Mouse (Mus musculus): ENCODE measurements around the gene Rras.

The Rras gene

GRCm38 (mm10) chr7:44998501-44998955, 19.2 kb upstream of the Rras start, which contains the start of gene Bcl2l12:
Bcl2l12 (minus strand) TSS chr7:44998712.
- intact Hi-C loops (cut with DNase I) = no loop called here

DNA sequence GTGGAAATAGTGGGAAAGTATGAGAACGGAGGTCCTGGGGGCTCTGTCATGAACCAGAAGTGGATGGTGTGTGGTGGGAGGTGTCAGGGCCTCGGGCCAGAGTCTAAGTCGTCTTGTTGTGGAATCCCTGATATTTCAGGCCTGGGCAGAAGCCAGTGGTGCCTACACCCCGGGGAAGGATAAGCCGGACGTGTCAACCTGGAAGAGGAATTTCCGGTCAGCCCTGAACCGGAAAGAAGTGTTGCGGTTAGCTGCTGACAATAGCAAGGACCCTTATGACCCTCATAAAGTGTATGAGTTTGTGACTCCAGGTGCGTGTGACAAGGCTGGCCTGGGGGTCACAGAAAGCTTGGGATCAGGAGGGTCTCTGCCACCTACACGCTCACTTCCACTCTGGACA, 18.0 kb upstream of the Rras start:
- intact Hi-C loops (cut with DNase I) = no loop called here

GRCm38 (mm10) chr7:45000539-45001114, 17.1 kb upstream of the Rras start:
- intact Hi-C loops (cut with DNase I) = no loop called here

- intact Hi-C loops (cut with DNase I) = no loop called here
Observed at GRCm38 (mm10) chr7:45002440-45002839, 15.3 kb upstream of the Rras start.

DNA sequence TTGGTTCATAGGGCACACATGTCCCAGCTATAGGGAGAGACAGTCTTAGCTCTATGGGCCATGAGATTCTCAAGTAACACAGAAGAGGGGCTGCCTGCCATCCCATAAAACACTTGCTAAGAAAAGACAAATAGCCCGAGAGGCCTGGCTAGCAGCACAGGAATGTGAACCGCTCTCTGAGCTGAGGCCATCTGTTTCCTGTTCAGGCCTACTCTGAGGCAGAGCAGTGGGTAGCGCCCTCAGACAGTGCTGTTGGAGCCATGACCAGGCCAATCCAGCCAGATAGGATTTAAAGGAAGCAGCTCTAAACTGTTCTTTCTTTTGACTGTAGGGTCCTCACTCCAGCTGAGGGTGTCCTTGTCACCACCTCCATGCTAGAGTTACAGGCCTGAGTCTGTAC, 13.2 kb upstream of the Rras start:
- intact Hi-C loops (cut with DNase I) = no loop called here

DNA sequence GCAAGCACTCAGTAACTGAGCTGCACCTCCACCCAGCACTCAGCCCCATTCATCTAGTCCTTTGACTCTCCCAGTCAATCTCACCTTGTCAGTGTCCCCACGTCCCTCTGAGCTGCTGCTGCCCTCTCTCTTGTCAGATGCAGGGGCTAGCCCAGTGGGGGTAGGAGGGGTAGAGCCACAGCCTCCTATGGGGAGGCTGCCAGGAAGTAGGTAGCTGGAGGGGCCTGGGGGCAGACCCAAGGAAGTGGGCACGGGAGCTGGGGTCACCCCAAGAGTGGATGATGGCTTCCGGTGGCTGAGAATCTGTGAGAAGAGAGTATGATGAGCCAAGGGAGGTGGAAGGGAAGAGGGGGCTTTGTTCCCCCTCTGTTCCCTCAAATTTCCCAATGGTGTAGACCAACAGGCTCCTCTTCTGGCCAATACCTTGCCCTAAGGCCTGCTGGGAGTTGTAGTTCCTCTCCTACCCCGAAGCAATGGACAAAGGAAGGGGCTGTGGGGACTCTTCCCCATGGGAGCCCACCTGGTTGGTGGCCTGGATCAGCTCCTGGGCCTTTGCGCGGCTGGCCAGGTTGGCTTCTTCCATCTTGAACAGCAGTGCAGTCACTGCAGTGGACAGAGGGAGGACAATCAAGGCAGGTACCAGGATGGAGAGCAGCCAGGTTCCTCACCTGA, 12.3 kb upstream of the Rras start:
- intact Hi-C loops (cut with DNase I) = no loop called here

DNA sequence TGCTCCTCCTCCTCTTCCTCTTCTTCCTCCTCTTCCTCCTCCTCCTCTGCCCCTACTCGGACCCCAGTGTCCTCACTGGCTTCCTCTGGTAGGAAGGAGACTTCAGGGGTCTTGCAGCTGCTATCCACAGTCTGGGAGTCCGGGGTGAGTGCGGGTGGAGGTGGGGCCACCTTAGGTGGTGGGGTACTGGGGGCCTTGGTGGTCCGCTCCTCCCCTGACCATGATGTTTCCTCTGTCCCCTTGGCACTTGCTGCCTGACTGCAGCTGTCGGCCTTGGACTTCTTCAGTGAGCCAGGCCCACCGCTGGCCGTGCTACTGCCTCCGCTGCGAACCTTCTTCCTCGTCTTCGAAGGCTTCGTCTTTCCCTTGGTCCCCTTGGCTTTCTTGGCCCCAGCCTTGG, 11.3 kb upstream of the Rras start:
- intact Hi-C loops (cut with DNase I) = no loop called here

DNA sequence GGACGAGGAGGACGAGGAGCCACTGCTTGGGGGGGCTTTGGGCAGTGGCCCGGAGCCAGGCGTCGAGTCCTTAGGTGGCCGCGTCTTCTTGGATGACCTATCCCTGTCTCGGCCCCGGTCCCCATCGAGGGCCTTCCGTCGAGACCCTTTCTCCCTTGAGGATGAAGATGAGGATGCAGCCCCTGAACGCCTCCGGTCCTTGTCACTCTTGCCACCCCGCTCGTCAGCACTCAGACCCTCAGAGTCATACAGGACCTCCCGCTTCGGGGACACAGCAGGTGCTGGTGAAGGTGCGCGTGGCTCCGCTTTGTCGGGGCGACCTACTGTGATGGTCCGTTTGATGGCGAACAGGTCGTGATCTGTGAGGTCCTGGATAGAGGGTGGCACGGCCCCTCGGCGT, 10.6 kb upstream of the Rras start:
- intact Hi-C loops (cut with DNase I) = no loop called here

DNA sequence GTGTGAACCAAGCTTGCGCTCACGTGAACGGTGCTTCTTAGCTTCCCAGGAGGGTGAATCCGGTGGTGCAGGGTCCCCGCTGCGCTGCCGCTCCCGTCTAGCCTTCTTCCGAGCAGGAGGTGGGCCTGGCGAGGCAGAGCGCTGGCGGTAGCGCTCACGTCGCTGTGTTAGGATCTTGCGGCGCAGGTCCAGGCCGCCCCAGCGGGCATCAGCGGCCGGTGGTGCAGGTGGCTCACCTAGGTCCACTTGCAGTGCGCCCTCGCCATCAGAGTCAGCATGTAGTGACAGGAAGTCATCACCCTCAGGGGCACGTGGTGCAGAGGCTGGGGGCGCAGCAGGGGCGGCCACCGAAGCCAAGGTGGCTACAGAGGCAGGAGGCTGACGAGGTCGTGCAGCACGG, 9.9 kb upstream of the Rras start:
- intact Hi-C loops (cut with DNase I) = no loop called here

DNA sequence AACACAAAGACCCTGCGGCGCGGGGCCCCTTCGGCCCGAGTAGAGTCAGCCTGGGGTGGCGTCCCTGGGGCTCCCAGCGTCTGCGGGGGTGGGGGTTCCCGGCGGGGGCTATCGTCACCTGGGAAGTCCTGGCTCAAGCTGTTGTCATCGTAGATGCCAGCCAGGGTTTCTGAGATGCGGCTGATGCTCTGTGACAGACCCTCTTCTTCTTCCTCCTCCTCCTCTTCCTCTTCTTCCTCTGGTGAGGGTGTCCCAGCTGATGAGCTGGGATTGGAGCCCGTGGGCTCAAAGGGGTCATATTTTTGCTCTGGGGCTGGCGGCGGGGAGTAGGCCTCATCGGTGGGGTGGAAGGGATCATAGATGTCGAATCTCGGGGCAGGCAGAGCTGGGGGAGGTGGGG, 9.3 kb upstream of the Rras start:
- intact Hi-C loops (cut with DNase I) = no loop called here

DNA sequence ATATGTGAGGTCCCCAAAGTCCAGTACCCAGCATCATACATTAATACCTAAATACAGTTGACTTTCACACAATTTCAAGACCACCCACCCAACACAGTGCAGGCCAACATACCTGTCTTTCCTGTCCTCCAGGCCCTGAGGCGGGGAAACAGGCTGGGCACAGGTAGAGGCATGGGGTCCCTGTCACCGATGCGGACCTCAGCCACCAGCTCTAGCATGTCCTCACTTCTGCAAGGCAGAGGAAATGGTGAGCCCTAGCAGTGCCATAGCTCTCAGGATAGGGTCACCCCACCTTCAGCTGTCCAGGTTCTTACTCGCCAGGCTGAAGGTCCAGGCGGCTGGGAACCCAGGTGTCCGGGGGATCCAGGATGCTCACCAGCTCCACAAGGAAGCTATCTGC, 5.8 kb upstream of the Rras start:
- intact Hi-C loops (cut with DNase I) = no loop called here

DNA sequence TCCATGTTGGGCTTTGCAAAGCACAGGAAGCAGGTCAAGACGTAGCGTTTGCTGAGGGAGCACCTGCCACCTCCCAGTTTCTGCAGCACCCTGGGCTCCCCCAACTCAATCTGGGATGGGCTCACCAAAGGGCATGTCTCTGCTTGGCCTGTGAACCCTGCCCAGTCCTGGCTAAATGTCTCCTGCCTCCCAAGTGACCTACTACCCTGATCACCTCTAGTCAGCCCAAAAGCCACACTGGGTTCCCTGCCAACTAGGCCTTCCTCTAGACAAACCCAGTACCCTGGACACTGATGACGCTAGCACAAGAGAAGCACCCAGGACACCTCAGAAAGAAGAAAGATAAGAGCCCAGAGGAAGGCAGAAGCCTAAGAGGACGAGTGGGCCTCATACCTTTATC, 4.9 kb upstream of the Rras start:
- intact Hi-C loops (cut with DNase I) = no loop called here

DNA sequence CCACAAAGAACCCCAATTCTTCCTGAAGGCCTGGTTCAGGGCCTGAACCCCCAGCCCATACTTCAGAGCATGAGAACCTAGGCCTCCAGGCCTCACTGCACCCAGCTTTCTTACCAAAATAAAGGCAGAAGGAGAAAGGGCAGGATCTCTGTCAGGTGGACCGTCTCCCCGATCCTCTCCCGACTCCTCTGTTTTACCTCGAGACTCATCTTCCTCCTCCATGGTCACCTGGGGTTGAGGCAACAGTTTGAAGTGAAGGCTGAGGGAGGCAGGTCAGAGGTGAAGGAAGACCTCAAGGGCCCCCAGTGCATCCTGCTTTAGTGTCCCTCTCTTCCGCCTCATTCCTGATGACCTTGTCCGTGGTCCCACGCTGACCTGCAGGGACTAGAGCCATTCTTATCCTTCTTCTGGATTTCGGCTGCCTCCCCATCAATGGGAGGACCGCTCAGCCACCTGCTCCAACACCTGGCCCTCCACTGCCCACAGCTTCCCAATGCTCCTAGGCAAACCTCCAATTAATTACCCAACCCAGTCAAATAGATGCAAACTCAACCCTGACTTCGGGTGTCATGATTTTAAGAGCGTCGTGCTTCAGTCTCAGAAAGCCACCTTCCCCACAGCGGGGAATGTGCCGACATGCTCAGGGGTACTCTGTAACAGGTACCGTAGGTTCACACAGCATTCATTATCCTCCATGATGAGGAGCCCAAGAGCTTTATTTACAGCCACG, 4.2 kb upstream of the Rras start:
- intact Hi-C loops (cut with DNase I) = no loop called here

DNA sequence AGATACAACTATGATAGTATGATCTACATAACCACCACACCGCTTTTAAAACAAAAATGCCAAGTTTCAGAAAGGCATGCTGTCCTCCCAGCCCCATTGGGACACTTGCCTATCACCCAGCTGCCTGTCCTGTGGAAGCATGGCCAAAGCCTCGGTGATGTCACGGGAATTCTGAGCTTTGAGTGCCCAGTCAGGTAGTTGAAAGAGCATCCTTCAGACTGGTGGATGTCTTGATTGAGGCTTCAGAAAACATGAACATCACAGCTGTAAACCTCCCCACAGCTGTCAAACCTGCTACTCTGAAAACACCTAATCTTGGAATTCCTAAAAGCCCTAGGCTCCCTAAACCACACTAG, 3.7 kb upstream of the Rras start:
- intact Hi-C loops (cut with DNase I) = no loop called here

DNA sequence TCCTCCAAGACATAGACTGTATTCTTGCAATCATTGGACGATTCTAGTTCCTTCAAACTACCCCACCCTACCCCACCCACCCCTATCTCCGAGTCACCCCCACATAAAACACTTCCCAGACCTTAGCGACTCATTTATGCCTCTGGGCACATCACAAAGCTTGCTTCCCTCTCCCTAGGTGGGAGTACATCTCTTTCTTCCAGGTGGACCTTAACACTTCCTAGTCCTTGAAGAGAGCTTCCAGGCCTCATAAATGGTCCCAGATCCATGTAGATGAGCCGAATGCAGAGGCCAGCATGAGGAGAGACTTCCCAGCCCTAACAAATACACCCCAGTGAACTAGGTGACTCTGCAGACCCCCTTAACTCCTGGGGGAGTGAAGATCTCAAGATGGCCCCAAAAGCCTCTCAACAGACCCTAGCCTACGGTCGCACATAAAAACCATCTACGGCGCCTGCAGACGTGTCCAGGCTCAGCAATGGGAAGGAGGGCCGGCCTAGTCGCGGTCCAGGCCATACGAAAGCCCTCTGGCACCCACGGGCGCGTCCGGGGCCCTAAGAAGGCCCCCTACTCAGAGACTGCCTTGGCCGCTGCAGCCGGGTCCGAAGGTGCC, 2.3 kb upstream of the Rras start:
- intact Hi-C loops (cut with DNase I) = loop anchor here (5.0 kb wide), 1 partner anchor 37 kb away; the partner anchor contains the start of gene Prr12

DNA sequence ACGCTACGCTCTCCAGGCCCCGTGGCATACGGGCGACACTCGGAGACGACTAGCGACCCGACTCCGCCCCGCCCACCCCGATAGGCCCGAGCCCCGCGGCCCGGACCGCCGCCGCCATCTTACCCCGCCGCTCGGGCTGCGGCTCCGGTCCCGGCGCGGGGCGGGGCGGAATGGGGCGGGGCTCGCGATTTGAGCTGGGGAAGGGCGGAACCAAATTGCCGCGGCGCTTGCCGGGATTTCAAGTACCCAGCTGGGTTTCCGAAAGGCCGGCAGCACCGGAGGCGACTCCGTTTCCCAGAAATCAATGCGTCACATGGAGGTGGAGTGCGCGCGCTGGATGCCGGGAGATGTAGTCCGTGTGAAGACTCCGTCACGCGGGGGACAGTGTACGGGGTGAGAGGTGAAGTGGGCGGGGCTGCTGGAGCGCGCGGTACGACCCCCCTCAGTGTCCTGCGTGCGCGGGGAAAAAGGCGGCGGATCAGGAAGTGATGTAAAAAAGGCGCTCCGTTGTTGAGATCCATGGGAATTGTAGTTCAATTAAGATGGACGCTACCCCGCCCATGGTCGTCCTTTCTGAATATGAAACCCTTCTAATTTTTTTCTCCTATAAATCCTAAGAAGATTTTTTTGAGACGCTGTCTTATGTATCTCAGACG, 1.7 kb upstream of the Rras start, which contains the start of gene Scaf1:
Gene Scaf1, minus strand, starts transcription at position 407 of the 656 bp plus-strand sequence.
- intact Hi-C loops (cut with DNase I) = loop anchor here (5.0 kb wide), 1 partner anchor 36 kb away; the partner anchor contains the start of gene Prr12

DNA sequence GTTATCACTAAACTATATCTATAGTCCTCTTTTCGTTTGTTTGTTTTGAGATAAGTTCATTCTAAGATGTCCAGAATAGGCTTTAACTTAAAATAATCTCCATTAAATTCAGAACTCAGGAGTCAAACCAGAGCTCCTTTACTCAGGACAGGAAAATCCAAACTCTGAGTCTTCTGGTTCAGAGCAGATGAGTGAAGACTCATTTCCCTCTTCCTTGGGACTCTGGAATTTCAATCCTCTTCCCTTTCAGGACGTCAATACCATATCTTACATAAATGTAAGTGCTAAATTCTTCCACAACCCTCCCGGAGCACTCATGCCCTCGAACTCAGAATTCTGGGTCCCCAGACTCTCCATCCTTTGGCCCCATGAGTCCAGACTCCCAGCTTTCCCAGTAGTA, 1.0 kb upstream of the Rras start:
- intact Hi-C loops (cut with DNase I) = loop anchor here (5.0 kb wide), 1 partner anchor 36 kb away; the partner anchor contains the start of gene Prr12

DNA sequence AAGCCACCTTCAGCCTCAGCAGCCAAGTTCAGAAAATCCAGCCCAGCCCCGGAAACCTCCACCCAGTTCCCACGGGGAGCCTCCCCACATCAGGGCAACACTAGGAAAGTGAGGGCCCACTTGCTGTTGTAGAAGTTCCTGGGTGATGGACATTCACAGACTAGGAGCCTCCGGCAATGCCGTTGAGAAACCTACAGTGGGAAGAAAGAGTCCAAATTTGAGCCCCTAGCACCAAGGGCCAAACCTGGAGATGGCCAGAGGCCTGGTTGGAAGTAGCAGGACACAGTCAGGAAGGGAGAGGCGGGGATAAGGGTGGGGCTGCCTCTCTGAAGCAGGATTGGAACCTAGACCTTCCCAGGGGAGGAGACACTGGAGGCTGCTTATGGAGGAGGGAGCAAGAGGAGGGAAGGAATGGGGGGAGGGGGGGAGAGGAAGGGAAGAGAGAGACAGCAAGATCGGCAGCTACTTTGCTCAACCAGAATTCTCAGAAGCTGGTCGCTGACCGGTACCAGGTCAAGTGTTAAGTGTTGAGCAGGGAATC, 1.3 kb downstream of the Rras start:
- intact Hi-C loops (cut with DNase I) = loop anchor here (5.0 kb wide), 1 partner anchor 33 kb away; the partner anchor contains the start of gene Prr12

DNA sequence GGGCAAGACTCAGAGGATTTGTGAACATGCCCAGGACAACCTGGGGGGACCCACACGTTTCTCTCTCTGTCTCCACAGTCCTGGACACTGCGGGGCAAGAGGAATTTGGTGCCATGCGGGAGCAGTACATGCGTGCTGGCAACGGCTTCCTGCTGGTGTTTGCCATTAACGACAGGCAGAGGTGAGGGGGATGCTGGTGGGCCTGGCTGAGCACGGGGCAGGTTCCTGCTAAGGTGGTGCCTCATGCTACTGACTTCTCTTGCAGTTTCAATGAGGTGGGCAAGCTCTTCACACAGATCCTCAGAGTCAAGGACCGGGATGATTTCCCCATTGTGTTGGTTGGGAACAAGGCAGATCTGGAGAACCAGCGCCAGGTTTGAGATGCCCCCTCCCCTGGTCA, 2.5 kb downstream of the Rras start:
- intact Hi-C loops (cut with DNase I) = loop anchor here (5.0 kb wide), 1 partner anchor 52 kb away; no protein-coding TSS in a partner anchor

- intact Hi-C loops (cut with DNase I) = loop anchor here (5.0 kb wide), 1 partner anchor 49 kb away; no protein-coding TSS in a partner anchor
Observed at GRCm38 (mm10) chr7:45023711-45024110, 6.0 kb downstream of the Rras start.
